Mouse (Mus musculus) 416B (cell line): ENCODE measurements at regions not wholly inside any gene's neighbourhood (a gene's known extent, or its start where the extent isn't known, plus 50 kb on each side); places are given as distances from the start of the nearest gene placed in this dataset.

Experiments
- DNase-seq: peaks from one replicate; pipeline ENCODE4 v3.0.0; 2011; ENCODE audit warnings: low read depth

DNA sequence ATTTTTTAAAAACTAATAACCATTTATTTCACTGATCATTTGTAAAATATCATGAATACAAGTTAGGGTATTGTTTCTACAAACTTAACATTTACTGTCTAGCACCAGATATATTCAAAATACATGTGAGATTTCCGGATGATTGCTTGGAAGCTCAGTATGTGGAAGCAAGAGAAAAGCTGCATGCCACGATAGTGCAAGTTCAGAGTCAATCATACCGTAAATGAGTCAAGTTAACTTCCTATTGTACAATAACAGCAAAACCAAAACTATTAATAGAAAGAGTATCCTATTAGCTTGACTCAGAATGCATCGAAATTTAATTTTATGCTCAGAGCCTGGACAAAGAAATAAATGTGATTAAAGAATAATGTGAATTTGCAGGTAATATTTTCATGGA, 1284.6 kb upstream of the Cited2 start:
- DNase-seq, result peak; percentile 92

DNA sequence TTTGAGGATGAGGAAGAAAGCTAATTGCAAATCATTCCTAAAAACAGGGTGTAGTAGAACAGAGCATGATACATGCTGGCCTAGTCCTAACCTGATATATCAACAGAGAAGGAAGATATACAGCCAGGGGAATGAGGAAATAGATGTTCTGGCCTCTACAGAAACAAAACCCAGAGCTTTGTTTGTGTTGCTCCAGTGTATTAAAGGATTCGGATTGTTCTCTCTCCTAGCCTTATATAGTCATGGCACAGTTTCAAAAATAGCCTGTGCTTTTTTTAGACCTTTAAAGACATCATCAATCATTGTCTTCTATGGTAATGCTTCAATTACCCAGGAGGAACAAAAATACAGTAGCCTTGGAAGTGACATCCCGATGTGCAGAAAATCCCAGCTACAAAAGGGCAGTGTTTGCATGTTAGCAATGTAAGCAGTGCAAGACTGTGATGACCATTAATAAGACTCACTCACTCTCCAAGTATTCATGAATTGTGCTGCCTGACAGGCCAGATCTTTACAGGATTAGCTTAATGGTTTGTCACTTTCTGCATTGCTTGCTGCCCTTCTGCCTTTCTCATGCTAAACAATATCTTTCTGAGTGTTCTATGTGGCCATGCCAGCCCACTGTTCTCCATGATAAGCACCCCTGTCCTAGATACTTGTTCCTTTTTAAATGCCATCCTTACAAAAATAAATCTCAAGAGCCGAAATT, 1281.9 kb upstream of the Cited2 start:
- DNase-seq, result no peak

DNA sequence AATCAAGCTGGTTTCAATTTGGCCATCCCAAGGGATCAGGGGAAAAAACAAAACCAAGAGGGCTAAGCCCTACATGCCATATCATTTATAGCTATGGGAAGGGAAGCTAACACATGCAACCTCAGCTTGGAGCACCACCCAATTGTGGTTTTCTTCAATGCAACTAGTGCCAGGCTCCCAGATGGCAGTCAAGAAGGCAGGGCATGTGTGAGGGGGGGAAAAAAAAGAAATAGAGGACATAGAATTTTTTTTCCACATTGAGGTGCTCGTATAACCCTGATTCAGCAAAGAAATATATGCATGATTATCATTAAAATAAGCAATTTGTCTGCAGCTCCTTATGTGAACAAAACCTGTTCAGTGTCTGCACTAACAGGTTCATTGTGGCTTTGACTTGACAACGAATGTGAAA, 1281.4 kb upstream of the Cited2 start:
- DNase-seq, result peak; percentile 32

DNA sequence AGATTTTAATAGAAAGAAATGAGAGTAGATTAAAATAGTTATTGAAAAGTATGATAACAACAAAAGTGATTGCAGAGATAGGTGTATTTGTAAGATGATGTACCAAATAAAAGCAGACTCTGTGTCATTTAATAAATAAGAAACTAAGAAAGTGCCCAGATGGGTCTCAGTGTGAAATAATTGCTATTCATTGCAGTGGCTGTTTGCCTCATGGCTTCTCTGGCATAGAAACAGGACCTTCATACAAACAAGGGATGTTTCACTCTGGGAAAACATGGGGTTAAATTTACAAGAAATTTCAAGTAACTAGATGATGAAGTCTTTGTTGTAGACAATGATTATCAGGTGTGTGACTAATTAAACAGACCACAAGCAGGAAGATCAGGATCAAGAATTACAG, 1279.1 kb upstream of the Cited2 start:
- no peak for DNase-seq

DNA sequence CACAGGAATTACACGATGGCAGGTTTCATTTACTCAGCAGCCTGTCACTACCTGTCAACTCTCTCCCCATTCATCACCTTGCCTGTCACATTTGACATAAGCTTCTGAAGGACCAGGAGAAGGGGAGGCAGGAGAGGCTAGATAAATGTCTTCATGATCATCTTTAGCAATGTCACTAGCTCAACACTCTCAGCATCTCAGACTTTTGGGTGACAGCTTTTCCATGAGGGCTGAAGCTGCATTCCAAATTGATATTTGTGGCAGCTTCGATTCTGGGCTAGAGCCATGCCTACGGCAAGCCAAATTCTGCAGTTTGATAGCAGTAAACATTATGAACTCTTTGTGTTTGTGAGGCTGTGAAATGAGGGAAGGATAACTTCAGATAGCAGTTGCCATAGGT, 1255.1 kb upstream of the Cited2 start:
- DNase-seq, result no peak

DNA sequence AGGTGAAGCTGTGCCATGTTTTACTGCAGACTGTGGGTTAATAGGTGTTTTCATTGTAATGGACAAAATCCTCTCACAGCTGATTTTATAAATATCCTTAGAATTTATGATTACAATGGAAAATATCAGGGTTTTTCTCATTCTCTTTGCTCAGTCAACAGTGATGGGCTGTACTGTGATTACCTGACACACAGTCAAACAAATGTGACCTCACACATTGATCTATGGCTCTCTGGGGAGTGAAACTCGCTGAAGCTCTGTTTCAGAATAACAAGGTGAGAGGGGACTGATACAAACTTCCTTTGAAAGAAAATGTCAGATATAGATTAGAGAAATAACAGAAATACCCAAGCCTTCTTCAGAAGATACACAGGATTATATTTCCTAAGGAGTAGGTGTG, 1253.3 kb upstream of the Cited2 start:
- DNase-seq, result no peak

DNA sequence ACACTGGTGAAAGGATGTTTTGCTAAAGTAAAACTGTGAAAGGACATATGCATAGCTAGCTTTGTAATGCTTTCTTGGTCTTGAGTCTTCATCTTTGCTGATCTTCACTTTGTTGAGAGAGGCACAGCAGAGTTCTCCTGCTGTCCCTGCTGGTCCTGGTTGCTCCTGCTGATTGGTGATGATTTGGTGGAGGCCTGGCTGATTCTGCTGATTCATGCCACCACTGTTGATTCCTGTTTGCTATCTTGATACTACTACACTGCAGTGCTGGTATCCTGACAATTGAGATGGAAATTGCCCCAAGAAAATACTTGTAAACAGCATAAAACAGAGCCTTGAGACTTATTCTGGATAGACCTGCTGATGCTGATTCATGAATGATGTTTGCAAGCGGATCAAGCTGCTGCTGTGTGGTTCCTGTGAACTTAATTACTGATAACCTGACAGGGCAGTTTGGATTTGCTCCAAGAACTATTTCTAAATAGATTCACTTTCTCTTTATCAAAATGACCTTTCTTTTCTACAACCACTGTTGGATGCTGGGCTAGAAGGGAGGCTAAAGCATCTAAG, 1249.0 kb upstream of the Cited2 start:
- DNase-seq, result peak; percentile 84

DNA sequence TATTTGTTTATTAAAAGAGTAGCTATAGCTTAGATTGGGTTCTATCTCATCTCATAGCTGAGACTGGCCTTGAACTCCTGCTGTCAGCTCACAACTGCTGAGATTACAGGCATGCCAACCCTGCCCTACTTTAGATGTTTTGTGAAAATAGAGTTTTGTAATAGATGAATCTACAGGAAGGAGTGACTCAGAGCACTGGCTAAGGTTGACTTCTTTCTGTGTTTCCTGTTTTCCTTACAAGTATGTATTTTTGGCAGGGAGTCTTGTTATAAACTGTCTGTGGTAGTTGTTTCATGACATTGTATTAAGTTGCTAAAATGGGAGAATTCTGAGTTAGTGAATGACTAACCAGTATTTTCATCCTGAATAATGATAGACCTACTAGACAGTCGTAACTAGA, 1224.4 kb upstream of the Cited2 start:
- peak; percentile 94 for DNase-seq

DNA sequence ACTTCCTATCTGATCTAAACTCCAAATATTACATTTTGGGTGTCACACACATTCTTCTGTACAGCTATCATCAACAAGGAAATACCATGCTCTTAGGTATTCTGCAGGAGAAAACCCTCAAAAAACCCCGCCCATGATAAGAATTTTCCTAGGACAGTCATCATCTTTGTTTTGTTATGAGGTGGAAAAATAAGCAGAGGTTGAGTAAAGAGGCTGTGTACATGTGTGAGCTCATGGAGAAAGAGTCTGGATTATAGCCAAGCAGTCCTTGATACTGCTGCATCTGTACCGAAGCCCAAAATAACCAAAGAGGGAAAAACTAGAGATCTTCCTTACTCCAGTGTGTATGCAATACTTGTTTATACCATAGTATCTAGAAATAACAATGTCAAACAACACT, 1215.3 kb upstream of the Cited2 start:
- DNase-seq, result peak; percentile 15

DNA sequence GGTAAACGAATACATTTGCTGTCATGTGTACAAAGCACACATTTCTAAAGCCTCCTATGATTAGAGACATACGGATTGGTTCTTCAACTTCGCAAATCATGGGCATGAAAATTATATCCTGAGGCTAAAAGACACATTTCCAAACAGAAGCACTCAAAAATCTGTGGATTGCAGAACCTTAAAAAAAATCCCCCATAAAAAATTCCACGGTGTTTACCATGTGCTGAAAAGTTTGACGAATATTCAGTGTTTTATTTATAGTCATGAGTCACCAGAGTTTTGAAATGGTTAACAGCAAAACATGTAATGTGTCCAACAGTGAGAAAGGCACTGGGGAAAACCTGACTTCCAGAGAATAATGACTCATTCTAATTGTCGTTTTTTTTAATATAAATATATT, 1214.9 kb upstream of the Cited2 start:
- DNase-seq, result peak; percentile 52

DNA sequence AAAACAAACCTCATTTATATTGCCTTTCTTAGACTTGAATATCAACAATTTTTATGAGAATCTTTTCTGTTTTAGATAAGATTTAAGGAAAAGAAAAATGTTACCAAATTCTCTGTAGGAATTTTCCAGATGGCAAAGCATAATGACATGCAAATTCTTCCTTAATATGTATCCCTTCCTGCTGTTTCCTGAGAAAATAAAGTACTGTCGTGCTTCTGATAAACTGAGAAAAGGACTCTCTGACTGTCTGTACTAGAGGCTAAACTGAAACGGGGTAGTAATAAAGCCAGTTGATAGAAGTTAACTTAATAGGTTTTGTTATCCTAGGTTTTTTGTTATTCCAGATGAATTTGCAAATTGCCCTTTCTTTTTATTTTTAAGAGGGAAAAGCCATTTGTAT, 1208.4 kb upstream of the Cited2 start:
- no peak for DNase-seq

DNA sequence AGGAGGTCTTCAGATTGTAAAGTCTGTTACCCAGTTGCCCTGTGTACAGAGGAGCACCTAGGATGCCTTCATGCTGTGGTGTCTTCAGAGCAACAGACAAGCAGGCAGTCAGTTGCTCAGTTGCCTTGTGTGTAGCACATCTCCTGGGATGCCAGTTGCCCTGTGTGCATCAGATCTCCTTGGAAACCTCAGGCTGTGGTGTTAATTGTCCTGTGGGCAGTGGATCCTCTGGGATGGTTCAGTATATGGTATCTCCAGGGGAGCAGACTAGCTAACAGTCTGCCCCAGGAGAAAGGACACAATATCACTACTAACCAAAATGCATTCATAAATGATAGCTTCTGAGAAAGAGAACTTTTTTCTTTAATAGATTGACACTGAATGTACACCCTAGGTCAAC, 1201.1 kb upstream of the Cited2 start:
- DNase-seq, result no peak

DNA sequence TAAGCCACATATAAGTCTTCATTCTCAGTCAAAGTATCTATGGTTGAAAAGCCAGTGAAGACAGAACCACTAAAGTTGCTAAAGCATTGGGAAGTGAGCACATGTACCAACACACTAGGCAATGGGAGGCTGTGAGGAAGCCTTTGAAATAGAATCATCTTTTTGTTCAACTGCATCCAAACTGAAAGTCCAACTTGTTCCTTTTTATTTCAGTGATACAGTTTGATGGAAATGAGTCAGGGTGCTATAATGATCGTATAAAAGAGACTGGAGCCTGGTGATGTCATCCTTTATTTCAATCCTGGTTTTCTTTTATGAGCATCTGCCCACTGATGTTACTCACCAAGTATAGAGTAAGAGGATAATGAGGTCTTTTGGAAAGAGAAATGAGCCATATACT, 1198.9 kb upstream of the Cited2 start:
- DNase-seq, result no peak

DNA sequence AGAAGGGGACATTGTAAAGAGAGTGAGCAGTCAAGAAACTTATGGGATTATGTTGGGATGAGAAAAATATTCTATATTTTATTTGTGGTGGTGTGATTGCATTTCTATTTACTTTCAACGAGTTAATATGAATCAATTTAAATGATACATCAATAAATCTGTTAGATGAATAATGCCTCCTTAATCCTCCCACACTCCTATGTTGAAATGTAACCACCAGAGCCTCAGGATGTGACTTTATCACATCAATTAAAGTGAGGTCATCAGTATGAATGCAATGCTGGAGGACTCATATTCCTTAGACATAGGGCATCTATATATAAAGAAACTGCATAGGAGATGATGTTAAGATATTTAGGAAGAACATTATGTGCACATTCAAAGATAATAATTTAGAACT, 1195.3 kb upstream of the Cited2 start:
- peak; percentile 44 for DNase-seq

DNA sequence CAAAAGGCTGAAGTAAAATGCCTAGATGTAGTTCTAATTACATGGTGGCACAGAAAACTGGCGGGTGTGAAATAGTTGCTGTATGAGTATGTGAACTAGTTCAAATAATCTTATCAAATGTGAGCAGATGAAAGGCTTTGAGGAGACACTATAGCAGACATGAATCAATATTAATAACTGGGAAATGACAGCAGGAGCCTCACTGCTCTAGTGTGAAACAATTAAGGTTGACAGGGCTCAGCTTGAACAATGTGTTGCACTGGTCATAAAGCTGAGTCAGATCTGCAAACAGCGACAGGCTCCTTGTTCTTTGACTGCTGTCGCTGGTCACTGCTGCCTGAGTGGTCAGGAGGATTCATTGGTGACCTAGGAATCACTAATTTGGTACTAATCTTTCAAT, 1185.4 kb upstream of the Cited2 start:
- peak; percentile 13 for DNase-seq

DNA sequence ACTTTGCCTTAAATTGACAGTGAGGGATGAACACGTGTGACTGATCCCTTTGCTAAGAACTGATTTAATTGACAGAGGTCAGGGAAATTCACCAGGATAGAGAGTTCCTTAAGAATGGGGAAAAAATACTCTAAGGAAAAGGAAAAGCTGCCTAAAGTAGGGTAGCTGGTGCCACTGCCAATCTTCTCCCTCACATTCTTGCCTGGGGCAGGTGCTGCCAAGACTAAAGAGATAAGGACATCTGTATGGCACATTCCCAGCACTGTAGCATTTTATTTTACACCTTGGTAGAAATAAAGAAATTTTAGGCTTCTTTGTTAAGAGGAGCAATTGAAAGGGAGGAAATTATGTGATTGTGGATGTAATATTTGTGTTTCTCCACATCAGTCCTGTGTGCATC, 1184.6 kb upstream of the Cited2 start:
- no peak for DNase-seq

DNA sequence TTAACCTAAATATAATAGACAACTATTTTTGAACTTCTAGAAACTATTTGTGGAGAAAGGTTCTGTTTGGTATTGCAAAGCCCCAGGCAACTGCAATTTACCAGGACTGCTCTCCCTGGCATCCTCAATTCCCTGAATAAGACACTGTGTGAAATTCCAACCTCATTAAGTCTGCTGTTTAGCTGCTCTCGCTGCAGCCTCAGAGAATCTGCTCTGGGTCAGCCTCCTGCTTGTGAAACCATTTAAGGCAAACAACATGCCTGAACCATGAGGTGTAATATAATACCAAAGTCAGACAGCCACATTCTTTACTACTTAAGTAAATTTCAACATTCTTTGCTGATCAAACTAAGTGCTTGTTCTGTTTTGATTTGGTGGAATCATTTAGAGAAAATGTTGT, 1177.6 kb upstream of the Cited2 start:
- peak; percentile 31 for DNase-seq

DNA sequence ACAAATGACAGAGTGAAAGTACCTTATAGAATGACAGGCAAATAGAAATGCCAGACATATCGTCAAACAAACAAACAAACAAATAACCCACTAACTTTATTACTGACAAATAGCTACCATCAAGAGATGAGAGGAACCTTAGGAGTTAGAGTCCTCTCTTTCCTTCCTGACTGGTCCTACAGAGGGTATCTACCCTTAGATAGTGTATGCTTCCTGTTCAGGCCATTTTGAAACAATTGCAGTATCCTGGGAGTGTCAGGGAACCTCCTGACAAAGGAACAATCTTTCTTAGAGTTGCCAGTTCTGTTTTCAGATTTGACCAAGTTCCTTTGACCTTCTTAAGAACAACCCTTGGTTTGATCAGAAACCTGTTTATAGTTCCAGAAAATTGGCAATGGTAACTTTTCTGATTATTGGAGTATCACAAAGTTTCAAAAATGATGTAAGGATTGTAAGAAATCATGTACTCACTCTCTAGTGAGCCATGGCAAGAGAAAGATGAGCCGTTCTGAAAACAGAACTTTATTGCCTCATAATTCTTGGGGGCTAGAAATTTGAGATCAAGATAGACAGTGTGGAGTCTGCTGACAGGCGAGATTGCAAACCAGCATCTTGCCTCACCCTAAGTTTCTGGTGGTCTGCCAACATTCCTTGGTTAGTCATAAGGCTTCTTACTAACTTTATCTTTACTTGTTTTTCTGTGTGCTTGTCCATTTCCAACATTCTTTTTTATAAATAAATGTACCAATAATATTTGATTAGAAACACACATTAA, 1170.0 kb upstream of the Cited2 start:
- peak; percentile 95 for DNase-seq

DNA sequence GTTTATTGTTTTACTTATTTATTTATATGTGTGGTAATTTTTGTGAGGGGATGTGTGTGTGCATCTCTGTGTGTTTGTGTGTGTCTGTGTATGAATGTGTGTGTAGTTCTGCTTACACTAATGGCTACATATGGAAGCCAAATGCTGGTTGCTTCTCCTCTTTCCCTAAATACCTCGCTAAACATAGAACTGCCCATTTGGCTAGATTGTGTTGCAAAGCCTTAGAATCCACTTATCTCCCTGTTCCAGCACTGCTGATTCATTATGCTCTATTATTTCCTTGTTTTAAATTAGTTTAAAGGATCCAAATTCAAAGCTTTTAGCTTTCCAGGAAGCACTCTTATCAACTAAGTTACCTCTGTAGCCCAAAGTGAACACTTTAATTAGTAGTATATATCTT, 1148.5 kb upstream of the Cited2 start:
- DNase-seq, result no peak

DNA sequence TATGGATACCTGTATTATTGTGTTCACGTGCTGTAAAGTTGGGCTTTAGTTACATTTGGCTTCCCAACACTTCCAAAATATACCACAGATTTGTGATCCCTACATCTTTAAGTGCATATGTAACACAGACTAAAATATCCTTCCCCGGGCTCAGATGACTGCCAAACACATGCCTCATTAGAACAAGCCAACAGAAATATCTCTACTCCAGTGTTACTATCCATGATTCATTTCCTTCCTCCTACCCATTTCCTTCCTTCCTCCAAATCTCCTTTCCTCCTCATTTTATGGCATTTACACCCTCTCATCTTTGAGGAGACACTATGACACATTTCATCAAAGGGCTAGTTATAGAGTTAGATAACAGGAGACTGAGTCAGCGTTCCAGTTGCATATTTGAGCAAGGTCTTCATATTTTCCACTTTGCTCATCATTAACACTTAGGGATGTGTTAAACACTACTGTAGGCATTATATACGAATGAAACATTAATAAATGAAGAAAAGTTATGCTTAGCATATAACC, 1144.4 kb upstream of the Cited2 start:
- peak; percentile 40 for DNase-seq

DNA sequence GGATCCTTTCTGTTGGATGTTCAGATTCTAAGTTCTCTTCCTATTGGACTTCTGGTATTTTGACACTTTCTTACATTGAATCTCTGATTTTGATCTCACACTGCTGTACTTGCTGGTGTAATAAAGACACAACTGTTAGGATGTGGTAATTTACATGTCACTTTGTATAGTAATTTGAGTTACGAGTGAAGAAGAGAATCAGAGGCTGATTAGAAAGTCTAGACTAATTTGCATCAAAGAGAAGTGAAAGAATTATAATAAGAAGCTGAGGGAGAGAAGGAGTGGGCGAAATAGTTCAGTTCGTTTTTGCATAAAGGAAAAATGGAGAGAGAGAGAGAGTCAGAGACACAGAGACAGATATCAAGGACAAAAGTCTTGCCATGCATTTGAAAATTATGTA, 1142.8 kb upstream of the Cited2 start:
- DNase-seq, result no peak

DNA sequence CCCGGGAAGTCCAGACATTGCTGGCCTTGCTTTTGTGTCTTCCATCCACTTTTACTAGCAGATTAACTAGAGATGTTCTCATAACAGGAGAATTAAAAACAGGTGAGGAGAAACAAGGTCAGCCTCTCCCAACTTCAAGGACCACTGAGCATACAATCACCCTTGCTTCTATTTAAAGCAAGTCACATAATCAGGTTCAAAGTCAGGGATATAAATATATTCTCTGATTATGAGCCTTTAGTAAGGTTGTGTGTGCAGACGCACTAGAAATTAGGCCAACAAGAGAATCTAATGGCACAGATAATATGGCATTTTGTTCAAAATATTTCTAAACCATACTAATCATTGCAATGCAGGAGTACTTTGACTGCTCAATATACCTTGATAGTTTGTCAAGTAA, 1134.2 kb upstream of the Cited2 start:
- no peak for DNase-seq

DNA sequence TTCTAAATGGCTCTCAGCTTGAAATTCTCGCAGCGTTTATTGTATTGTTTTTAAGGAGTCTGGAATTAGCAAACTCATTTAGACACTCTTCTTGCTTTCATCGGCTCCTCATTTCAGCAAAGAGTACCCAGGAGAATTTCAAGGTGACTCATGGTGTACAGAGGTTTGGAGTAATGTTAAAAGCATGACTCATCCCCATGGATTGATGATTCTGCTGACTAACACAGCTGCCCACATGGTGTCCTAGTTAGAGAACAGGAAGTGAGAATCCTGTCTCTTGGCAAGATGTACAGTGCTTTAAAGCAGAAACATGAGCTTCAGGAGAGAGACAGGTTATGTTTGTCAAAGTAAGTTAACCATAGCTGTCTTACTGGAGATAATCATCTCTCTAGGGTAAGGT, 1133.6 kb upstream of the Cited2 start:
- DNase-seq, result peak; percentile 92
